Mouse (Mus musculus): ENCODE data around the gene B430306N03Rik. TPM values are rescaled to one million over a fixed set of nuclear protein-coding genes. Genes with fewer than 3 reads are reported as not detected.

B430306N03Rik gene
- polyA plus RNA-seq, 1 experiment from 2014 or later: 0.03 TPM

DNA sequence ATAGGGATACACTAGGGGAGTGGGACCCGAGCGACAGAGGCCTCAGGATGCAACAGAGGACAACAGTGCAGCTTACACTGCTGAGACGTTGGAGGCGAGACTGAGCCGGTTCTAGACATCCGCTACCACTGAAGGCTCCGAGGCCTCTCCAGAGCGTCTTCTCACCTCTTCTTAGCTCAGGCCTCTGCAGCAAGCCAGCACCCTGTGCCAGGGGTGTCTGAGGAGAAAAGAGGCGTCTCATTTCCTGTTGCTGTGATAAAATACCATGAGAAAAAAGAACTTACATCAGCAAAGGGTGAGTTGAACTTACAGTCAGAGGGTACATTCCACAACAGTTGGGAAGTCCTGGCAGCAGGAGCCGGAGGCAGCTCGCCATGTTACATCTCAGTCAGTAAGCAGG is 9.7 kb downstream of the B430306N03Rik start:
- Histone ChIP-seq H3K4me3 (ENCODE audit: low read depth, low read length) (no peak overlapping the region), H3K27me3 (ENCODE audit: control insufficient read depth, insufficient read depth, low read length) (no peaks in the 10 kb centered on the region), H3K36me3 (ENCODE audit: control insufficient read depth, insufficient read depth, low read length) (no peaks in the 10 kb centered on the region), H3K9me3 (ENCODE audit: control insufficient read depth, low read length) (no peaks in the 10 kb centered on the region), H3K4me1 (ENCODE audit: control insufficient read depth, insufficient read depth, low read length) (no peaks in the 10 kb centered on the region), H3K9ac (ENCODE audit: low read length) (no peak overlapping the region), H3K4me2 (no peak overlapping the region), H3K27ac (ENCODE audit: low read depth, low read length) (no peak overlapping the region)
- ATAC-seq (ENCODE audit: low FRiP score) (no peak), DNase-seq (ENCODE audit: low spot score, missing footprints) (no peak)
- 92% methylated on average over 11 of the region's 11 CpGs for WGBS

DNA sequence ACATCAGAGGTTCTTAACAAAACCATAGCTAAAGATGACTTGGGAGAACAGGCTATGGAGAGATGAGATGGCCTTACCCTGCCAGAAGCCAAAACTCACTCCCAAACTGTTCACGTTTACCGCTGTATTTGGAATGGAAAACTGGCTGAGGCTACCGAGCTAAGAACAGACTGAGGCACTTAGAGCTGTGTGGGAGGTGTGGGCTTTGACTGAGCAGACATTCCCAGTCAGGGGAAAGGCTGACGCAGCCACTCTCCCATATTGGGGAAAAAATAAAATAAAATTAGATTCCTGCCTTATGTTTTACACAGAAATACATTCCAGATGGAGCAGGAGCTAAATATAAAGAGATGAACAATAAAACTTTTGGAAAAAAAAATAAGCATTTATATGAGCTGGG is 10.7 kb downstream of the B430306N03Rik start:
- ATAC-seq (ENCODE audit: low FRiP score) (no peak), DNase-seq (ENCODE audit: low spot score, missing footprints) (no peak)
- WGBS: 89% methylated on average over 4 of the region's 4 CpGs

DNA sequence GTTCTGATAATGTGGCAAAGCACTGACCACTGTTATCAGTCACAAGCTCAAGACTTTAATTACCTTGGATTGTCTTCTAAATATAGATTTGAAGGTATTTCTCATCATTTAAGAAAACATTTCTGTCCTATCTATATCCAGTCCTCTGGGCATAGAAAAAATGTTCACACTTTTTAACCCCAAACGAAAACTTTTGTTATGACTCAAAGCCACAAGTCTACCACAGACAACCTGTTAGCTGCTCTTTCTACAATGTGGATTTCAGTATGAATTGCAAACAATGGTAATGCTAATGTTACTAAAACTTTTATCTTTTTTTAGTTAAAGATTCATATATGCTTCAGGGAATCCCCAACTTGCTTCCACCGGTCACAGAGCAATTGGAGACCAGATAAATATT is 16.6 kb downstream of the B430306N03Rik start:
- DNase-seq (ENCODE audit: low spot score, missing footprints) (no peak), ATAC-seq (ENCODE audit: low FRiP score) (no peak)
- no peaks in the 10 kb centered on the region for H3K36me3 ChIP-seq (ENCODE audit: control insufficient read depth, insufficient read depth, low read length)
- H3K27me3 ChIP-seq (ENCODE audit: control insufficient read depth, insufficient read depth, low read length): no peaks in the 10 kb centered on the region
- H3K4me2 ChIP-seq: no peak overlapping the region
- no peaks in the 10 kb centered on the region for H3K9me3 ChIP-seq (ENCODE audit: control insufficient read depth, low read length)
- 94% methylated on average over 2 of the region's 2 CpGs for WGBS
- H3K9ac ChIP-seq (ENCODE audit: low read length): no peak overlapping the region
- H3K4me3 ChIP-seq (ENCODE audit: low read depth, low read length): no peak overlapping the region
- H3K27ac ChIP-seq (ENCODE audit: low read depth, low read length): no peak overlapping the region
- H3K4me1 ChIP-seq (ENCODE audit: control insufficient read depth, insufficient read depth, low read length): no peaks in the 10 kb centered on the region

More for the DNA sequence above, 10.7 kb downstream of the B430306N03Rik start:
- Histone ChIP-seq H3K27me3 (ENCODE audit: control insufficient read depth, insufficient read depth, low read length) (no peaks in the 10 kb centered on the region), H3K9me3 (ENCODE audit: control insufficient read depth, low read length) (no peaks in the 10 kb centered on the region), H3K4me2 (no peak overlapping the region), H3K4me3 (ENCODE audit: low read depth, low read length) (no peak overlapping the region), H3K27ac (ENCODE audit: low read depth, low read length) (no peak overlapping the region), H3K9ac (ENCODE audit: low read length) (no peak overlapping the region), H3K36me3 (ENCODE audit: control insufficient read depth, insufficient read depth, low read length) (no peaks in the 10 kb centered on the region), H3K4me1 (ENCODE audit: control insufficient read depth, insufficient read depth, low read length) (no peaks in the 10 kb centered on the region)

DNA sequence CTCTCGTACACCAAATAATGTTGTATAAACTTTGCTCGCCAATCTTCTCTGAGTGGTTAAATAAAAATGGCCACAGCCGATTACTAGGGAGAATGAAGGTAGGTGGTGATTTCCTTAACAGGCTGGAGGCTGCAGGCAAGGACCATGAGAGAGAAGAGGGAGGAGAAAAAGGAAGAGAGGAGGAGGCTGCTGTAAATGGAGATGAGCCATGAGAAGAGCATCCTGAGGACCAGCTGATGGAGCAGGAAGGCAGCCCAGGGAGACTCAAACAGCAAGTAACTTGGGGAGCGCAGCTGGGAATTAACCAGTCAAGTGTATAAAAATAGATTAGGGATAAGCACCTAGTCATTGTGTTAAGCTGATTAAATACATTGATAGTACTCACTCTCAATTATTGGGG is 18.2 kb downstream of the B430306N03Rik start:
- H3K9me3 ChIP-seq (ENCODE audit: control insufficient read depth, low read length): no peaks in the 10 kb centered on the region
- 90% methylated on average over 4 of the region's 4 CpGs for WGBS
- H3K27me3 ChIP-seq (ENCODE audit: control insufficient read depth, insufficient read depth, low read length): no peaks in the 10 kb centered on the region
- no peak overlapping the region for H3K4me2 ChIP-seq
- no peak overlapping the region for H3K27ac ChIP-seq (ENCODE audit: low read depth, low read length)
- H3K36me3 ChIP-seq (ENCODE audit: control insufficient read depth, insufficient read depth, low read length): no peaks in the 10 kb centered on the region
- H3K9ac ChIP-seq (ENCODE audit: low read length): no peak overlapping the region
- no peak for ATAC-seq (ENCODE audit: low FRiP score)
- DNase-seq (ENCODE audit: low spot score, missing footprints): no peak
- no peaks in the 10 kb centered on the region for H3K4me1 ChIP-seq (ENCODE audit: control insufficient read depth, insufficient read depth, low read length)
- no peak overlapping the region for H3K4me3 ChIP-seq (ENCODE audit: low read depth, low read length)

DNA sequence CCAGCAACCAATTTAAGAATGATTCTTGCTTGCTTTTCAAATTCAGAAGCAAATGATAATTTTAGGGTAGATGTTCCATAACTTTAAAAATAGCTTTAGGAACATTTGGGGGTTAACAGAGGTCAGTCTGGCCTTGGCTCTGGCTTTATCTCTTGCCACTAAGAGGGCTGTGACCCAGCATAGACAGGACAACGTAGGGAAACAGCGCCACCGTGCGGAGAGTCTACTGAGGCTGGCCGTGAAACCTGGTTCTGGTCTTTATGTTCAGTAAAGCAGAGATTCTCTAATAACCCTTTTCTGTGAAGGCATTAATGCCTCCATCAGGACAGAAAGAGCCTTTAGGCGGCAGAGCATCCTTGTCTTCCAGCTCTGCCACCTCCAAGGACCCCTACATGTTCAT is 20.9 kb downstream of the B430306N03Rik start:
- WGBS: 0% methylated on average over 6 of the region's 6 CpGs
- H3K27me3 ChIP-seq (ENCODE audit: control insufficient read depth, insufficient read depth, low read length): no peaks in the 10 kb centered on the region
- no peak overlapping the region for H3K4me2 ChIP-seq
- H3K4me1 ChIP-seq (ENCODE audit: control insufficient read depth, insufficient read depth, low read length): no peaks in the 10 kb centered on the region; the same call in 1 of the 2 replicates
- no peak overlapping the region for H3K27ac ChIP-seq (ENCODE audit: low read depth, low read length)
- peak; percentile 98 for DNase-seq (ENCODE audit: low spot score, missing footprints)
- H3K9me3 ChIP-seq (ENCODE audit: control insufficient read depth, low read length): no peaks in the 10 kb centered on the region
- H3K4me3 ChIP-seq (ENCODE audit: low read depth, low read length): no peak overlapping the region
- 0 out of 2 replicates have a peak, but pooled peaks have one; percentile 62 for ATAC-seq (ENCODE audit: low FRiP score)
- H3K36me3 ChIP-seq (ENCODE audit: control insufficient read depth, insufficient read depth, low read length): no peaks in the 10 kb centered on the region
- no peak overlapping the region for H3K9ac ChIP-seq (ENCODE audit: low read length)

DNA sequence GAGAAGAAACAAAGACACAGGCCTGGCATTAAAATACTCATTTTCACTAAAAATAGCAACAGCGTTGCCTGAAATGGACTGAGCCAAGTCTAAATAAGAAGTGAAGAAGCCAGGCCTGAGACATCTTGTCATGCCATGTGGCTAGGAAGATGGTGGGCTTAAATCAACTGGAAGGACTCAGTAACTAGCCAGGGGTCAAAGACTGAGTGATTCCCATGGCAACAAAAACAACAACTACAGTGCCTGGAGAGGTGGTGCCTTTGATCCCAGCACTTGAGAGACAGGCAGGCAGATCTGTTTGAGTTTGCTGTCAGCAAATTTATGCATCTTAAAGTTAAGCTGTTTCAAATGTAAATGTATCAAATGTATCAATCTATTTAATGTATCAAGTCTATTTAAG is 24.3 kb downstream of the B430306N03Rik start:
- no peak for ATAC-seq (ENCODE audit: low FRiP score)
- WGBS: 85% methylated on average over 1 of the region's 1 CpGs

DNA sequence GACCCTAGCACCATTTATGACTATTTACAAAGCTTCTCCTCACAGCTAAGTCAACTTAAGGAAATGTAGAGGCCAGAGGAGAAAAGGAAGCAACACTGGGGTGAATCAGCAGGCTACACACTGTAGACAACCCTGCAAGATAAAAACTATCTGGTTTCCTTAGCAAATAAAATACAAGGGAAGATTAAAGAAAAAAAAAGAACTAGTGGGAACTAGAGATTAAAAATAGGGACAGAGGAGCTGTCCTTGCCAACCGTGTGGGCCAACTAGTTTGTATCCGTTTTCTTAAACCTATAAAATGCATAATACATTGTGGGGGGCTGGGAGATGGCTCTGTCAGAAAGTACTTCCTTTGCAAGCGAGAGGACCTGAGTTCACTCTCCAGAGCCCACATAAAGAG is 26.0 kb downstream of the B430306N03Rik start:
- WGBS: 78% methylated on average over 3 of the region's 3 CpGs
- Histone ChIP-seq H3K4me1 (ENCODE audit: control insufficient read depth, insufficient read depth, low read length) (no peaks in the 10 kb centered on the region; the same call in 1 of the 2 replicates), H3K4me3 (ENCODE audit: low read depth, low read length) (no peak overlapping the region), H3K4me2 (no peak overlapping the region), H3K27ac (ENCODE audit: low read depth, low read length) (no peak overlapping the region), H3K9ac (ENCODE audit: low read length) (no peak overlapping the region), H3K9me3 (ENCODE audit: control insufficient read depth, low read length) (no peaks in the 10 kb centered on the region), H3K36me3 (ENCODE audit: control insufficient read depth, insufficient read depth, low read length) (no peaks in the 10 kb centered on the region), H3K27me3 (ENCODE audit: control insufficient read depth, insufficient read depth, low read length) (no peaks in the 10 kb centered on the region)
- DNase-seq (ENCODE audit: low spot score, missing footprints) (peak; percentile 19), ATAC-seq (ENCODE audit: low FRiP score) (no peak)

More for the DNA sequence above, 24.3 kb downstream of the B430306N03Rik start:
- H3K4me2 ChIP-seq: no peak overlapping the region
- H3K9me3 ChIP-seq (ENCODE audit: control insufficient read depth, low read length): no peaks in the 10 kb centered on the region
- peak; percentile 76 for DNase-seq (ENCODE audit: low spot score, missing footprints)
- H3K9ac ChIP-seq (ENCODE audit: low read length): no peak overlapping the region
- no peak overlapping the region for H3K27ac ChIP-seq (ENCODE audit: low read depth, low read length)
- no peak overlapping the region for H3K4me3 ChIP-seq (ENCODE audit: low read depth, low read length)
- H3K36me3 ChIP-seq (ENCODE audit: control insufficient read depth, insufficient read depth, low read length): no peaks in the 10 kb centered on the region
- no peaks in the 10 kb centered on the region; the same call in 1 of the 2 replicates for H3K4me1 ChIP-seq (ENCODE audit: control insufficient read depth, insufficient read depth, low read length)
- no peaks in the 10 kb centered on the region for H3K27me3 ChIP-seq (ENCODE audit: control insufficient read depth, insufficient read depth, low read length)

DNA sequence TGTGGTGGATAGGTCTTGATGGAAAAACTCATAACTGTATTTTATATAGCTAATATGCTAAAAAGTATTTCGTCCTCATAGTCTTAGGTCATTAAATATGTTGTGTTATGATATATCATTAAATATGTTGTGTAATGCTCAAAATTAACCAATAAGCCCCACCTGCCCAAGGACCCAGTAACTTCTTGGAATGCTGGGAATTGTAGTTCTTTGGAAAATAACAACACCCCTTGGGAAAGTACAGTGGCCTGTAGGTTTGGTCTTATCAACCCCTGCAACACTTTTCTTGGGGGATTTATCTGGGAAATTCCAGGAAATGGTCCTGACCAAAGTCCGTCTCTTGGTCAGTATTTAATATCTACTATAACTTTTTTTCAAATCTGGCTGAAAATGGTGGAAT is 27.1 kb downstream of the B430306N03Rik start:
- H3K27me3 ChIP-seq (ENCODE audit: control insufficient read depth, insufficient read depth, low read length): no peaks in the 10 kb centered on the region
- ATAC-seq (ENCODE audit: low FRiP score) (no peak), DNase-seq (ENCODE audit: low spot score, missing footprints) (no peak)
- WGBS: 88% methylated on average over 2 of the region's 2 CpGs
- H3K9ac ChIP-seq (ENCODE audit: low read length): no peak overlapping the region
- H3K4me3 ChIP-seq (ENCODE audit: low read depth, low read length): no peak overlapping the region
- no peaks in the 10 kb centered on the region; the same call in 1 of the 2 replicates for H3K4me1 ChIP-seq (ENCODE audit: control insufficient read depth, insufficient read depth, low read length)
- H3K27ac ChIP-seq (ENCODE audit: low read depth, low read length): no peak overlapping the region
- H3K9me3 ChIP-seq (ENCODE audit: control insufficient read depth, low read length): no peaks in the 10 kb centered on the region
- H3K4me2 ChIP-seq: no peak overlapping the region
- no peaks in the 10 kb centered on the region for H3K36me3 ChIP-seq (ENCODE audit: control insufficient read depth, insufficient read depth, low read length)

DNA sequence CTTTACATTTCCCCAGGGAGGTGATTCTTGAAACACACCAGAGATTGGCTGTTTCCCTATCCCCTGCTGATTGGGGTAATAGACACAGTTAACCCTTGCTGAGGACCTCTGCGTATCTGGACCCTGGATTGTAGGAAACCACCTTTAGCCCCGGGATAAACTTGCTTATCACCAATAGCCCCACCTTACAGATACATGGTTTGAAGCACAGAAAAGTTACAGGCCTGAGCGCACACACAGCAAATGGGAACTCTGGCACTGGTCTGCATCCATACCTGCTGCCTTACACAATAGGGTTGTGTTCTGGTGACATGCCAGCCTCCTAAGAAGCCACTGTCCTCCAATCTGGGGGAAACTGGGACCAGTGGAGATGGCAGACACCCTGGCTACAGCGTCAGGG is 29.9 kb downstream of the B430306N03Rik start:
- WGBS: 84% methylated on average over 4 of the region's 4 CpGs
- Histone ChIP-seq H3K36me3 (ENCODE audit: control insufficient read depth, insufficient read depth, low read length) (no peaks in the 10 kb centered on the region), H3K27me3 (ENCODE audit: control insufficient read depth, insufficient read depth, low read length) (no peaks in the 10 kb centered on the region), H3K9me3 (ENCODE audit: control insufficient read depth, low read length) (no peaks in the 10 kb centered on the region), H3K4me2 (no peak overlapping the region), H3K4me3 (ENCODE audit: low read depth, low read length) (no peak overlapping the region), H3K4me1 (ENCODE audit: control insufficient read depth, insufficient read depth, low read length) (no peaks in the 10 kb centered on the region), H3K9ac (ENCODE audit: low read length) (no peak overlapping the region), H3K27ac (ENCODE audit: low read depth, low read length) (no peak overlapping the region)
- ATAC-seq (ENCODE audit: low FRiP score) (no peak), DNase-seq (ENCODE audit: low spot score, missing footprints) (no peak)

DNA sequence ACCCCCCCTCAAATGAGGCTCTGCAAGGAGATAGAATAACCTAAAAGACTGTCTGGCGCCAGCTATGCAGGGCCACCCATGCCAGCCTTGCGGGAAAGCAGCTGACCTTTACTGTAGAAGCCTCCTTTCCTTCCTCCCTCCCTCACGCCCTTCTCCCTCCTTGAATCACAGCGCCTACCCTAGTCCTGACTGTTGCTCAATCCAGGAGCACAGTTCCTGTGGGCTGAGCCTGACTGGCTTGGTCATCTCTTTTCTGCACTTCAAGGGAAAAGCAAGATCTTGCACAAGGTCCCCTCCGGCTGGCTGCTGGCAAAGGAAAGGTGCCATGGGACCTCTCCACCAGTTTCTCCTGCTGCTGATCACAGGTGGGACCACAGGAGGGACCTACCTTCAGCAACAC is 30.3 kb downstream of the B430306N03Rik start, which contains the start of gene Trem2:
Gene Trem2, plus strand, starts transcription at position 171 of the 400 bp plus-strand sequence.
- no peak within 1 kb of the TSS for H3K4me2 ChIP-seq
- H3K36me3 ChIP-seq (ENCODE audit: control insufficient read depth, insufficient read depth, low read length): no peaks in the 10 kb centered on the region
- no peak within 1 kb of the TSS for H3K9ac ChIP-seq (ENCODE audit: low read length)
- ATAC-seq (ENCODE audit: low FRiP score): no peak
- WGBS: 87% methylated on average over 5 of the region's 5 CpGs
- H3K27me3 ChIP-seq (ENCODE audit: control insufficient read depth, insufficient read depth, low read length): no peaks in the 10 kb centered on the region
- no peaks in the 10 kb centered on the region for H3K9me3 ChIP-seq (ENCODE audit: control insufficient read depth, low read length)
- DNase-seq (ENCODE audit: low spot score, missing footprints): no peak
- H3K4me3 ChIP-seq (ENCODE audit: low read depth, low read length): no peak within 1 kb of the TSS
- no peaks in the 10 kb centered on the region for H3K4me1 ChIP-seq (ENCODE audit: control insufficient read depth, insufficient read depth, low read length)
- H3K27ac ChIP-seq (ENCODE audit: low read depth, low read length): no peak within 1 kb of the TSS

Data from midbrain, embryonic 11.5 days (tissue).